Comparison of ENCODE assay signal across 23 mouse cellular contexts in genomic region chr7:45265518-45265917, GRCm38 (mm10). TPM values are rescaled to one million over a fixed set of nuclear protein-coding genes. Genes with fewer than 3 reads are reported as not detected.
"Had no signal": no experiment of that assay in that cellular context is flagged by ENCODE, and none has a peak within 500 bp of the region (broad histone marks: within the 10 kb centered on the region; RNA-seq: fewer than 3 reads in every experiment).

No protein-coding gene starts in this region.

- H3K9ac ChIP-seq: neural tube, embryonic 13.5 days; neural tube, embryonic 15.5 days; stomach, embryonic 15.5 days had no signal

- H3K4me3 ChIP-seq: neural tube, embryonic 13.5 days; neural tube, embryonic 15.5 days; stomach, embryonic 15.5 days had no signal

- H3K27ac ChIP-seq: neural tube, embryonic 13.5 days; neural tube, embryonic 15.5 days; stomach, embryonic 15.5 days; stomach, postnatal 0 days had no signal

- H3K36me3 ChIP-seq: neural tube, embryonic 13.5 days; neural tube, embryonic 15.5 days; stomach, embryonic 15.5 days had no signal

- H3K27me3 ChIP-seq: neural tube, embryonic 13.5 days had no signal

- H3K9me3 ChIP-seq: neural tube, embryonic 13.5 days; neural tube, embryonic 15.5 days; stomach, embryonic 15.5 days had no signal

- H3K4me1 ChIP-seq: neural tube, embryonic 13.5 days; neural tube, embryonic 15.5 days; stomach, embryonic 15.5 days had no signal

- DNase-seq: retina, postnatal 1 day; right cerebral cortex, adult 18-20 months; right cerebral cortex, postnatal 14 days; right cerebral cortex, postnatal 25 days; right cerebral cortex, postnatal 4 days; spleen, adult 18-20 months; thymus, adult 18-20 months; thymus, adult 2 months; thymus, postnatal 14 days; thymus, postnatal 25 days; thymus, postnatal 36 days; thymus, postnatal 4 days had no signal

- H3K4me2 ChIP-seq: neural tube, embryonic 13.5 days; neural tube, embryonic 15.5 days; stomach, embryonic 15.5 days had no signal

RNA-seq across cellular contexts. Expression of gene Slc6a21, which starts 11.8 kb away (rescaled TPM):
- total RNA-seq: neutrophil, adult 5-6 weeks had no signal
- polyA plus RNA-seq: neural tube, embryonic 13.5 days; neural tube, embryonic 14.5 days; neural tube, embryonic 15.5 days; small intestine, adult 2 months; stomach, embryonic 14.5 days; stomach, embryonic 15.5 days; stomach, embryonic 16.5 days; stomach, postnatal 0 days; urinary bladder, adult 2 months had no signal

RNA-seq across cellular contexts. Expression of gene Slc6a16, which starts 24.6 kb away (rescaled TPM):
- total RNA-seq: neutrophil, adult 5-6 weeks had no signal
- polyA plus RNA-seq: small intestine, adult 2 months; spleen, adult 2 months; stomach, embryonic 14.5 days; stomach, embryonic 15.5 days; stomach, embryonic 16.5 days; urinary bladder, adult 2 months had no signal

RNA-seq across cellular contexts. Expression of gene Tead2, which starts 50.0 kb away (rescaled TPM):
- total RNA-seq: neutrophil, adult 5-6 weeks had no signal
